Mouse (Mus musculus): ENCODE measurements around the gene Gtf3c5. TPM values are rescaled to one million over a fixed set of nuclear protein-coding genes. Genes with fewer than 3 reads are reported as not detected.

Gene Gtf3c5
- polyA plus RNA-seq, 1 experiment from 2014 or later = 41.9 TPM

- no peaks in the 10 kb centered on the region for H3K4me1 ChIP-seq (ENCODE audit: insufficient read depth)
- no peak overlapping the region for H3K9ac ChIP-seq
Observed at GRCm38 (mm10) chr2:28609851-28610250, 26.3 kb upstream of the Gtf3c5 start.

GRCm38 (mm10) chr2:28607341-28608165, 24.0 kb upstream of the Gtf3c5 start:
- Histone ChIP-seq H3K4me2 (no peak overlapping the region), H3K36me3 (ENCODE audit: insufficient read depth) (no peaks in the 10 kb centered on the region), H3K27ac (ENCODE audit: low read depth) (no peak overlapping the region), H3K9ac (no peak overlapping the region), H3K27me3 (ENCODE audit: insufficient read depth, low read length) (no peaks in the 10 kb centered on the region), H3K4me1 (ENCODE audit: insufficient read depth) (no peaks in the 10 kb centered on the region), H3K4me3 (ENCODE audit: low read depth, low read length) (no peak overlapping the region), H3K9me3 (ENCODE audit: low read depth, low read length) (no peaks in the 10 kb centered on the region)
- no peak for TF ChIP-seq CTCF (IDR thresholded peaks at IDR 0.05; ENCODE audit: low read depth)
- DNase-seq (no peak), ATAC-seq (ENCODE audit: insufficient read depth) (peak; percentile 31; the same call in 1 of the 2 replicates)
- 42% methylated on average over 10 of the region's 10 CpGs for WGBS

More at GRCm38 (mm10) chr2:28609851-28610250, 26.3 kb upstream of the Gtf3c5 start:
- WGBS = 61% methylated on average over 10 of the region's 10 CpGs
- ATAC-seq (ENCODE audit: insufficient read depth) (no peak), DNase-seq (peak; percentile 37)
- H3K27ac ChIP-seq (ENCODE audit: low read depth) = no peak overlapping the region
- H3K4me3 ChIP-seq (ENCODE audit: low read depth, low read length) = no peak overlapping the region
- no peaks in the 10 kb centered on the region for H3K36me3 ChIP-seq (ENCODE audit: insufficient read depth)
- no peaks in the 10 kb centered on the region for H3K27me3 ChIP-seq (ENCODE audit: insufficient read depth, low read length)
- no peaks in the 10 kb centered on the region for H3K9me3 ChIP-seq (ENCODE audit: low read depth, low read length)
- no peak overlapping the region for H3K4me2 ChIP-seq
- TF ChIP-seq CTCF (IDR thresholded peaks at IDR 0.05; ENCODE audit: low read depth) = no peak

GRCm38 (mm10) chr2:28606601-28607340, 23.2 kb upstream of the Gtf3c5 start:
- WGBS = 58% methylated on average over 8 of the region's 8 CpGs
- Histone ChIP-seq H3K4me2 (no peak overlapping the region), H3K27me3 (ENCODE audit: insufficient read depth, low read length) (no peaks in the 10 kb centered on the region), H3K27ac (ENCODE audit: low read depth) (no peak overlapping the region), H3K4me1 (ENCODE audit: insufficient read depth) (no peaks in the 10 kb centered on the region), H3K36me3 (ENCODE audit: insufficient read depth) (no peaks in the 10 kb centered on the region), H3K9ac (no peak overlapping the region), H3K4me3 (ENCODE audit: low read depth, low read length) (no peak overlapping the region), H3K9me3 (ENCODE audit: low read depth, low read length) (no peaks in the 10 kb centered on the region)
- TF ChIP-seq CTCF (IDR thresholded peaks at IDR 0.05; ENCODE audit: low read depth) = peak; percentile 48
- ATAC-seq (ENCODE audit: insufficient read depth) (no peak), DNase-seq (peak; percentile 47)

GRCm38 (mm10) chr2:28605789-28606541, 22.4 kb upstream of the Gtf3c5 start:
- H3K27ac ChIP-seq (ENCODE audit: low read depth) = no peak overlapping the region
- H3K36me3 ChIP-seq (ENCODE audit: insufficient read depth) = no peaks in the 10 kb centered on the region
- H3K4me3 ChIP-seq (ENCODE audit: low read depth, low read length) = no peak overlapping the region
- H3K9me3 ChIP-seq (ENCODE audit: low read depth, low read length) = no peaks in the 10 kb centered on the region
- DNase-seq = no peak
- no peak for ATAC-seq (ENCODE audit: insufficient read depth)
- no peak overlapping the region for H3K9ac ChIP-seq
- H3K27me3 ChIP-seq (ENCODE audit: insufficient read depth, low read length) = no peaks in the 10 kb centered on the region
- no peak for TF ChIP-seq CTCF (IDR thresholded peaks at IDR 0.05; ENCODE audit: low read depth)
- 63% methylated on average over 14 of the region's 14 CpGs for WGBS
- no peak overlapping the region for H3K4me2 ChIP-seq
- H3K4me1 ChIP-seq (ENCODE audit: insufficient read depth) = no peaks in the 10 kb centered on the region

GRCm38 (mm10) chr2:28603542-28603941, 20.0 kb upstream of the Gtf3c5 start:
- no peak overlapping the region for H3K4me2 ChIP-seq
- WGBS = 82% methylated on average over 5 of the region's 5 CpGs
- H3K36me3 ChIP-seq (ENCODE audit: insufficient read depth) = no peaks in the 10 kb centered on the region
- ATAC-seq (ENCODE audit: insufficient read depth) = no peak
- H3K4me3 ChIP-seq (ENCODE audit: low read depth, low read length) = no peak overlapping the region
- no peak for TF ChIP-seq CTCF (IDR thresholded peaks at IDR 0.05; ENCODE audit: low read depth)
- no peaks in the 10 kb centered on the region for H3K27me3 ChIP-seq (ENCODE audit: insufficient read depth, low read length)
- no peaks in the 10 kb centered on the region for H3K9me3 ChIP-seq (ENCODE audit: low read depth, low read length)
- H3K4me1 ChIP-seq (ENCODE audit: insufficient read depth) = no peaks in the 10 kb centered on the region
- DNase-seq = no peak
- no peak overlapping the region for H3K9ac ChIP-seq
- no peak overlapping the region for H3K27ac ChIP-seq (ENCODE audit: low read depth)

GRCm38 (mm10) chr2:28601720-28602590, 18.4 kb upstream of the Gtf3c5 start:
- no peak for DNase-seq
- Histone ChIP-seq H3K9me3 (ENCODE audit: low read depth, low read length) (no peaks in the 10 kb centered on the region), H3K9ac (no peak overlapping the region), H3K4me3 (ENCODE audit: low read depth, low read length) (no peak overlapping the region), H3K4me1 (ENCODE audit: insufficient read depth) (no peaks in the 10 kb centered on the region), H3K36me3 (ENCODE audit: insufficient read depth) (no peaks in the 10 kb centered on the region), H3K27me3 (ENCODE audit: insufficient read depth, low read length) (no peaks in the 10 kb centered on the region), H3K4me2 (no peak overlapping the region), H3K27ac (ENCODE audit: low read depth) (no peak overlapping the region)
- 41% methylated on average over 12 of the region's 12 CpGs for WGBS
- ATAC-seq (ENCODE audit: insufficient read depth) = peak; percentile 41; the same call in 1 of the 2 replicates
- TF ChIP-seq CTCF (IDR thresholded peaks at IDR 0.05; ENCODE audit: low read depth) = no peak

Data from lung, embryonic 14.5 days (tissue).